Mouse (Mus musculus): ENCODE results near the gene Ccdc114. TPM values are rescaled to one million over a fixed set of nuclear protein-coding genes. Genes with fewer than 3 reads are reported as not detected.
"Not testable (repeated sequence)": the region's sequence is repeated elsewhere in the genome, so short reads cannot be mapped to it uniquely, and the experiment has no call there.

The Ccdc114 gene
- polyA plus RNA-seq, 1 experiment from 2014 or later = 4.3 TPM

DNA sequence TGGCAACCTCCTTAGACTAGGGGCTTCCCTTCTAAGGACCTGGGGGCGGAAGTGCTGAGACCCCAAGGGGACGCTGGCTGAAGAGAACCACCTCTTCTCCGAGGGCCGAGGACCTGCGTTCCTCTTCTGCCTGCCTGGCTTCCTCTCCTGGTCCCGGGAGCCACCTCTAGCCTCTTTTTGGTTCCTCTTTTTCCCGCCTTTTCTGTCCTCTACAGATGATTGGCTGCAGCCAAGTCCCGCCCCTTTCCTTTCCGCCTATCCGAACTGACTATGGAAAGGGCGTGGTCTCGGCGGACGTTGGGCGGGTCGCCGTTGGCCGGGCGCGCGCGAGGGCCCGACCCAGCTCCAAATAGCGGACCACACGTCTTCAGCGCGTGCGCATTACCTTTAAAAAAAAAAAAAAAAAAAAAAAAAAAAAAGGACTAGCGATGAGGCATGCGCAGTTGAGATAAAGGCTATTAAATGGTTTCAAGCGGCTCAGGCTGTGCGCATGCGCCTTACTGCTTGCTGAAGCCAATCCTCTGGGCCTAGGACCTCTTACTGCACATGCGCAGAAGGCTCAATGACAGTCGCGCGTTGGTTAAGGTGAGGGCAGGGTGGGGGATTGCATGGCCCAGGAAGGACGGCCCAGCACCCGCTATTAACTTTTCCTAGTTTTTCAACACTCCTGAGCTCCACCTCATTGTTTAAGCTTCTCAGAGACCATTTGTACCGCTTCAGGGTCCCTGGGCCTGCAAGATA is 27.2 kb upstream of the Ccdc114 start, which contains the start of the genes Syngr4 and Tmem143:
Gene Syngr4 (minus strand): TSS at position 198 of the 741 bp plus-strand sequence.
Gene Tmem143 (plus strand): TSS at position 425 of the 741 bp plus-strand sequence.
- no peaks in the 10 kb centered on the region for H3K27me3 ChIP-seq (replicated peaks; ENCODE audit: control insufficient read depth, insufficient read depth, low read length)
- DNase-seq (ENCODE audit: low spot score) = peak; percentile 93
- H3K36me3 ChIP-seq (ENCODE audit: control insufficient read depth, insufficient read depth, low read length) = no peaks in the 10 kb centered on the region
- peak; percentile 86 for ATAC-seq (replicated peaks; ENCODE audit: low FRiP score, low TSS enrichment, low read depth)
- H3K9me3 ChIP-seq (ENCODE audit: control insufficient read depth, low read length) = no peaks in the 10 kb centered on the region
- peak within 1 kb of the TSS; percentile 64 for H3K9ac ChIP-seq (ENCODE audit: low read length)
- peak within 1 kb of the TSS; percentile 57 for H3K4me3 ChIP-seq (ENCODE audit: low read depth, low read length)
- H3K27ac ChIP-seq (ENCODE audit: low read depth) = peak within 1 kb of the TSS; percentile 76
- peak within 1 kb of the TSS; percentile 78 for H3K4me2 ChIP-seq (ENCODE audit: low read length)
- 2% methylated on average over 40 of the region's 40 CpGs for WGBS
- no peaks in the 10 kb centered on the region; the same call in 1 of the 2 replicates for H3K4me1 ChIP-seq (replicated peaks; ENCODE audit: control insufficient read depth, insufficient read depth, low read length)

DNA sequence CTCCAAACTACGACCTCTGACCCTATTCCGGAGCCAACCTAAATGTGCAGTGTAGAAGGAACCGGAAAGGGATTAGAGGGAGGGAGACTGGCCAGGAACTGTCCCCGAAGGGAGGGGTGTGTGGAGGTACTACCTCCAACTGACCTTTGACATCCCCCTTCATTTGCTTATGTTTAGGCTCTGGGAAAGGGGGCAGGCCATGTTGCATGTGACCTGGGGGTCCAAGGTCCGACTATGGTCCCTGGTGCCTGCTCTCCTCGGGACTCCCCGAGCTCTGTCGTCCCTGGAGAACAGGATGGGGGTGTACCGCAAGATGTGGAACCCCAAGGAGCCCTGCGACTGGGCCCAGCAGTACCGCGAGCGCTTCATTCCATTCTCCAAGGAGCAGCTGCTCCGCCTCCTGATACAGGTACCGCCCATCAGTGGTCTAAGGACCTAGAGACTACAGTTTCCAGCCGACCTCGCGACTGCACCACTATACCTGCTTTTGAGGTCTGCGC is 26.6 kb upstream of the Ccdc114 start:
- WGBS = 2% methylated on average over 19 of the region's 19 CpGs
- DNase-seq (ENCODE audit: low spot score) = peak; percentile 82
- Histone ChIP-seq H3K27me3 (replicated peaks; ENCODE audit: control insufficient read depth, insufficient read depth, low read length) (no peaks in the 10 kb centered on the region), H3K4me2 (ENCODE audit: low read length) (peak overlapping the region; percentile 78), H3K9ac (ENCODE audit: low read length) (peak overlapping the region; percentile 64), H3K9me3 (ENCODE audit: control insufficient read depth, low read length) (no peaks in the 10 kb centered on the region), H3K27ac (ENCODE audit: low read depth) (peak overlapping the region; percentile 76), H3K36me3 (ENCODE audit: control insufficient read depth, insufficient read depth, low read length) (no peaks in the 10 kb centered on the region), H3K4me1 (replicated peaks; ENCODE audit: control insufficient read depth, insufficient read depth, low read length) (no peaks in the 10 kb centered on the region; the same call in 1 of the 2 replicates), H3K4me3 (ENCODE audit: low read depth, low read length) (peak overlapping the region; percentile 57)
- peak; percentile 75 for ATAC-seq (replicated peaks; ENCODE audit: low FRiP score, low TSS enrichment, low read depth)

DNA sequence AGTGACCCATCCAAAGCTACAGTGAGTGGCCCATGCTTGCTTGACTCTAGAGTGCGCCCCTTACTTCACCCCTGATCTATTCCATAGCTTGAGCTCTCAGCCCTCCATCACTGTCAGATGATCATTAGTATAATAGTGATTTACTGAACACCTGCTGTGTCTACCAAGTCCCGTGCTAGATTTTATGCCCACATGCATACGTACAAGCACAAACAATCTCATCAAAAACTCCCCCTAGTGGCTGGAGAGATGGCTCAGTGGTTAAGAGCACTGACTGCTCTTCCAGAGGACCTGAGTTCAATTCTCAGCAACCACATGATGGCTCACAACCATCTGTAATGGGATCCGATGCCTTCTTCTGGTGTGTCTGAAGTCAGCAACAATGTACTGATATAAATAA is 25.7 kb upstream of the Ccdc114 start:
- H3K4me3 ChIP-seq (ENCODE audit: low read depth, low read length); H3K27ac ChIP-seq (ENCODE audit: low read depth); H3K9ac ChIP-seq (ENCODE audit: low read length); DNase-seq (ENCODE audit: low spot score); ATAC-seq (replicated peaks; ENCODE audit: low FRiP score, low TSS enrichment, low read depth); H3K4me1 ChIP-seq (replicated peaks; ENCODE audit: control insufficient read depth, insufficient read depth, low read length); H3K9me3 ChIP-seq (ENCODE audit: control insufficient read depth, low read length); H3K36me3 ChIP-seq (ENCODE audit: control insufficient read depth, insufficient read depth, low read length); H3K27me3 ChIP-seq (replicated peaks; ENCODE audit: control insufficient read depth, insufficient read depth, low read length): not testable (repeated sequence)
- peak overlapping the region; percentile 78 for H3K4me2 ChIP-seq (ENCODE audit: low read length)
- WGBS = 63% methylated on average over 4 of the region's 4 CpGs

DNA sequence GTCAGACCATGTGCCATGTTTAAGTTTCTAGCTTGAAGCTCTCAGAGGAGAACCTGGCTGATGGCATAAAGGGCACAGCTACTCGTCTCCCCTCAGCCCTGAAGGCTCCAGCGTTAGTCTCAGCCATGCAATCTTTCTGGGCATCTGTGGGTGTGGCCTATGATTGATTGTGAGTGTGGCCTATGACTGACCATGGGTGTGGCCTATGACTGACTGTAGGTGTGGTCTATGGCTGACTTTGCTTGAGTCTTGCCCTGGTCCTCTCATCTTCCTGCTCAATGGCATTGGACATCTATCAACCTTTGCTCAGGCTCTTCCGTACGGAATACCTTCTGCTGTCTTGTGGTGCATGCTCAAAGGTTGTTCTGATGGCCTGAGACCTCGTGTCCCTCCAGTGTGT is 22.3 kb upstream of the Ccdc114 start:
- Histone ChIP-seq H3K9me3 (ENCODE audit: control insufficient read depth, low read length) (no peaks in the 10 kb centered on the region), H3K4me1 (replicated peaks; ENCODE audit: control insufficient read depth, insufficient read depth, low read length) (no peaks in the 10 kb centered on the region; the same call in 1 of the 2 replicates), H3K27ac (ENCODE audit: low read depth) (no peak overlapping the region), H3K36me3 (ENCODE audit: control insufficient read depth, insufficient read depth, low read length) (no peaks in the 10 kb centered on the region), H3K9ac (ENCODE audit: low read length) (no peak overlapping the region), H3K27me3 (replicated peaks; ENCODE audit: control insufficient read depth, insufficient read depth, low read length) (no peaks in the 10 kb centered on the region), H3K4me3 (ENCODE audit: low read depth, low read length) (no peak overlapping the region), H3K4me2 (ENCODE audit: low read length) (no peak overlapping the region)
- WGBS = 48% methylated on average over 5 of the region's 5 CpGs
- no peak for ATAC-seq (replicated peaks; ENCODE audit: low FRiP score, low TSS enrichment, low read depth)
- no peak for DNase-seq (ENCODE audit: low spot score)

DNA sequence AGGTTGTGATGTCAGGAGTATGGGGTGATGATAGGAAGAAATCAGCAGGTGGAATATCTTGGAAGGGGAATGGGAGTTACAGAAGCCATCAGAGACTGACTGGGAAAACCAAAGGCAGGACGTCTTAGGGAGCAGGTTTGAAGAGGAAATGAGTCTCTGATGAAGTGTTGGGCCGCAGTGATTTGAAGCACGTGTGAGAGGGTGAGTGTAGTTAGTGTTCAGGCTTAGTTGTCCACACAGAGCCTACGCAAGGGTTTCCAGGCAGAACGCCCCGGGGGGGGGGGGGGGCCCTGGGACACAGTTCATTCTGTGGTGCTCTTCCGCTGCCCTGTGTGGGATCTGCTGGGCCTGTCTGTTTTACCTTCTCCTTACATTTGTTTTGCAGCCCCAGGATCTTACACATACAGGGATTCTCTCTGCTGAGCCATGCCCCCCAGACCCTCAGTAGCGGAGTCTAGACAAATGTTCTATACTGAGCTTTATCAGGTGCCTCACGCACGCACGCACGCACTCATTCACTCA is 21.3 kb upstream of the Ccdc114 start:
- Histone ChIP-seq H3K27ac (ENCODE audit: low read depth) (0 out of 2 replicates have a peak overlapping the region, but pooled peaks have one; percentile 27), H3K4me1 (replicated peaks; ENCODE audit: control insufficient read depth, insufficient read depth, low read length) (no peaks in the 10 kb centered on the region; the same call in 1 of the 2 replicates), H3K9me3 (ENCODE audit: control insufficient read depth, low read length) (no peaks in the 10 kb centered on the region), H3K27me3 (replicated peaks; ENCODE audit: control insufficient read depth, insufficient read depth, low read length) (no peaks in the 10 kb centered on the region), H3K36me3 (ENCODE audit: control insufficient read depth, insufficient read depth, low read length) (0 out of 2 replicates have a peak, but pooled peaks cover 7% of the 10 kb centered on the region), H3K4me3 (ENCODE audit: low read depth, low read length) (no peak overlapping the region), H3K9ac (ENCODE audit: low read length) (no peak overlapping the region), H3K4me2 (ENCODE audit: low read length) (no peak overlapping the region)
- WGBS = 75% methylated on average over 12 of the region's 12 CpGs
- no peak for ATAC-seq (replicated peaks; ENCODE audit: low FRiP score, low TSS enrichment, low read depth)
- DNase-seq (ENCODE audit: low spot score) = no peak

DNA sequence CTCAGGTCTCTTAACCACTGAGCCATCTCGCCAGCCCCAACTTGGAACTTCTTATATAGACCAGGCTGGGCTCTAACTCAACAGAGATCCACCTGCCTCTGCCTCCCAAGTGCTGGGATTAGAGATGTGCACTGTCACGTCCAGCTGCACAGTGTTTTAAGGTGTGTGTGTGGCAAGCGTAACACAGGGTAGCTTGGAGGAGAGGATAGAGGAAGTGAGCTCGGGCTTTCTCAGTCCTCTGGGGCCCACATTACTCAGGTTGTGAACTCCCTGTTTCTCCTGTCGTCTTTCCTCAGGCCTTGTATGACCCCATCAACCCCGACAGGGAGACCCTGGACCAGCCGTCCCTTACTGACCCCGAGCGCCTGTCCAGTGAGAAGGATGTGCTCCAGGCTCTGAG is 17.2 kb upstream of the Ccdc114 start:
- Histone ChIP-seq H3K9me3 (ENCODE audit: control insufficient read depth, low read length) (no peaks in the 10 kb centered on the region), H3K4me2 (ENCODE audit: low read length) (no peak overlapping the region), H3K27ac (ENCODE audit: low read depth) (no peak overlapping the region), H3K36me3 (ENCODE audit: control insufficient read depth, insufficient read depth, low read length) (peaks cover 12% of the 10 kb centered on the region; the same call in 1 of the 2 replicates), H3K27me3 (replicated peaks; ENCODE audit: control insufficient read depth, insufficient read depth, low read length) (no peaks in the 10 kb centered on the region), H3K4me1 (replicated peaks; ENCODE audit: control insufficient read depth, insufficient read depth, low read length) (no peaks in the 10 kb centered on the region), H3K9ac (ENCODE audit: low read length) (no peak overlapping the region), H3K4me3 (ENCODE audit: low read depth, low read length) (no peak overlapping the region)
- WGBS = 89% methylated on average over 9 of the region's 9 CpGs
- ATAC-seq (replicated peaks; ENCODE audit: low FRiP score, low TSS enrichment, low read depth) = no peak
- no peak for DNase-seq (ENCODE audit: low spot score)

DNA sequence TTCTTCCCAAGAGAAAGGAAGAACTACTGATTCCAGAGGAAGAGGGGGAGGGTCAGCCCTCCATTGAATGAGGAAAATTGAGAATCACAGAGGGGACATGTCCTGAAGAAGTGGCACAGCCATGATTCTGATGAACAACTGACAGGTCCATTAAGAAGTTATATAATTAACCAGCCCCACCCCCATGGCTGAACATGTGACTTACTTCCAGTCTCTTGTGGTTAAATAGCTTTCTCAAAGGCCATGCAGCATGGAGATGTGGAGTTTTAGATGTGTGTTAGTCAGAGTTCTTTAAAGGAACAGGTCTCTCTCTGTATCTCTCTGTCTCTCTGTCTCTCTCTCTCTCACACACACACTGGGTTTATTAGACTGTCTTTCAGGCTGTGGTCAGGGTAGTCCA is 15.5 kb upstream of the Ccdc114 start:
- Histone ChIP-seq H3K27me3 (replicated peaks; ENCODE audit: control insufficient read depth, insufficient read depth, low read length) (no peaks in the 10 kb centered on the region), H3K9ac (ENCODE audit: low read length) (no peak overlapping the region), H3K4me1 (replicated peaks; ENCODE audit: control insufficient read depth, insufficient read depth, low read length) (no peaks in the 10 kb centered on the region), H3K9me3 (ENCODE audit: control insufficient read depth, low read length) (no peaks in the 10 kb centered on the region), H3K27ac (ENCODE audit: low read depth) (no peak overlapping the region), H3K4me3 (ENCODE audit: low read depth, low read length) (no peak overlapping the region), H3K36me3 (ENCODE audit: control insufficient read depth, insufficient read depth, low read length) (peaks cover 12% of the 10 kb centered on the region; the same call in 1 of the 2 replicates), H3K4me2 (ENCODE audit: low read length) (no peak overlapping the region)
- DNase-seq (ENCODE audit: low spot score) (no peak), ATAC-seq (replicated peaks; ENCODE audit: low FRiP score, low TSS enrichment, low read depth) (no peak)

DNA sequence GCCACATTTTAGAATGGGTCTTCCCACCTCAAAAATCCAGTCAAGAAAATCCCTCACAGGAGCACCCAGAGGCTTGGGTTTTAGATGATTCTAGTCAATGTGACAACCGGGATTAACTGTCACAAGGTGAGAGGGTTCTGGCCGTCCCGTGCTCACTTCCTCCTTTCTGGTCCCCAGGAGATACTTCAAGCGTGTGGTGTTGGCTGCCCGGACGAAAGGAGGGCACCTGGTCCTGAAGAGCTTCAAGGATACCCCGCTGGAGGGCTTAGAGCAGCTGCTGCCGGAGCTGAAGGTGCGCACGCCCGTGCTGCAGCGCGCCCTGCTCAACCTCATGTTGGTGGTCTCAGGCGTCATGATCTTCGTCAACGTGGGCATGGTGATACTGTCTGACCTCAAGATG is 14.7 kb upstream of the Ccdc114 start:
- no peaks in the 10 kb centered on the region for H3K4me1 ChIP-seq (replicated peaks; ENCODE audit: control insufficient read depth, insufficient read depth, low read length)
- H3K9ac ChIP-seq (ENCODE audit: low read length) = no peak overlapping the region
- no peak overlapping the region for H3K4me2 ChIP-seq (ENCODE audit: low read length)
- H3K27ac ChIP-seq (ENCODE audit: low read depth) = no peak overlapping the region
- DNase-seq (ENCODE audit: low spot score) (no peak), ATAC-seq (replicated peaks; ENCODE audit: low FRiP score, low TSS enrichment, low read depth) (no peak)
- WGBS = 92% methylated on average over 16 of the region's 16 CpGs
- H3K36me3 ChIP-seq (ENCODE audit: control insufficient read depth, insufficient read depth, low read length) = peaks cover 12% of the 10 kb centered on the region; the same call in 1 of the 2 replicates
- no peaks in the 10 kb centered on the region for H3K27me3 ChIP-seq (replicated peaks; ENCODE audit: control insufficient read depth, insufficient read depth, low read length)
- H3K4me3 ChIP-seq (ENCODE audit: low read depth, low read length) = no peak overlapping the region
- no peaks in the 10 kb centered on the region for H3K9me3 ChIP-seq (ENCODE audit: control insufficient read depth, low read length)
